Mouse (Mus musculus): ENCODE measurements around the gene Art2b.
"Not testable (repeated sequence)": the region's sequence is repeated elsewhere in the genome, so short reads cannot be mapped to it uniquely, and the experiment has no call there.

The Art2b gene

DNA sequence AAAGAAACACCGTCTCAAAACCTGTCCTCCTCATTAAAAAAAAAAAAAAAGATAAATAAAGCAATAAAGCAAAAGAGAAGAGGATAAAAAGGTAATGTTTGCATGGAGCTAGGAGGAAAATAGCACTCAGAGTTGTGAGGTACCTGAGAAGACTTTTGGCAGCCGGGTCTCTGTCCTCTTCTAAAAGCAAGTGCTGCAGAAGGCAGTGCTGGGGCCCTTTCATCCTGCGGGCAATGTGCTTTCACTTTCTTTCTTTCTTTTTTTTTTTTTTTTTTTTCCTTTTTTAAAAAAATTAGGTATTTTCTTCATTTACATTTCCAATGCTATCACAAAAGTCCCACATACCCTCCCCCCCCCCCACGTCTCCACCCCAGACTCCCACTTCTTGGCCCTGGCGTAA, at the start of gene Art2b:
Gene Art2b, minus strand, starts transcription at position 193 of the 400 bp plus-strand sequence.
- no peak for DNase-seq

DNA sequence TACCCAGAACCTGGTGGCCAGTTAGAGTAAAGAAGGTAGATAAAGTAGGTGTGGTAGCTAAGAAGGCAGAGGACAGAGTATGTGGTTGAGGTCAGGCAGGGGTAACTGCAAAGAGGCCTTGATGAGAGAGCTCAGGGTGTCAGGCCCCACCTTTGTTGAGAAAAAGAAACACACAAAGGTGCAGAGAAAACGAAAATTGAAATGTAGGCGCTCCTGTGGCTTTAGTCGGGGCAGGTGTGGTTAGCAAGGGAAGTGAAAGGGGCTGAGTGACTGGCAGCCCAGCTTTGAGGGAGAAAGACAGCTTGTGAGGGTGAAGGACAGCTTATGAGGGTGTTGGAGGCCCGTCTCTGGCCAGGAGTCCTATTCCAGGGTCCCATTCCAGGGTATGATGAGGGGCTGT, 49.1 kb upstream of the Art2b start:
- no peak for DNase-seq

DNA sequence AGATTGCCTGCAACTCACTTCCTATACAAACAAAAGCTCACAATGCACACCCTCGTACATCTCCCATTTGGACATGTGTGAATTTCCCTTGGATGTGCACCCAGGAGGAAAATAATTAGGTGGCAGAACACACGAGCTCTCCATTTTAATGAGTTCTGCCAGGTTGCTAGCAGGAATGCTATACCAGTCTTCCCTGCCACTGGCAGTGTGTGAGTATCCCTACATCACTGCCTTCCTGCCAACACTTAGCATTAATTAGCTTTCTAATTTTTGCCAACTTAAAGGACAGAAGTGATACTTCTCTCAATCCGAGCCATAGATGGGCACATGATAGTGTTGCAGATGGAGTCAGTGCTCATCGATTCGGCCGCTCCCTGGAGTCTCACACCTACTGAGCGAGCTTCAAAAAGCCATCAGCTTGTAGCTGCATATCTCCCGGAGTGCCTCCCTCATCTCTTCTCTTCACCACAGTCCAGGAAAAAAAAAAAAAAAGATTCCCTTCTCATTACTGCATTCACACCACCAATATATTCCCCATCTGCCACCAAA, 48.3 kb upstream of the Art2b start:
- no peak for DNase-seq

DNA sequence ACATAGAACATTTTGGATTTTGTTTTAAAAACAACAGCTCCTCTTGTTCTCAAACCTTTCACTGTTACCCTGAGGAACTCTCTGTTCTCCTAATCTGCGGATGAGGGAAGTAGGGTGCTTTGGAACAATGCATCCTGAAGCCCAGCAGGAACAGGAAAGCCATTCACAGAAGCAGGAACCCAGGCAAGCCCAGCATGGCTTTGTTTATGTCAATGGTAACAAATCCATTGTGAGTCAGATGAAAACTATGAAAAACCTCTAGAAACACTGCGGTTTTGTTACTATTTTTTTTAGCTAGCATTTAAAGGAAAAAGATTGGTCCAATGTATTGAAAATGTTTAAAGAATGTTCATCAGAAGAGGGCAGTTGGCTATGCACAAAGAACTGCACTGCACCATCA, 43.1 kb upstream of the Art2b start:
- DNase-seq: no peak

DNA sequence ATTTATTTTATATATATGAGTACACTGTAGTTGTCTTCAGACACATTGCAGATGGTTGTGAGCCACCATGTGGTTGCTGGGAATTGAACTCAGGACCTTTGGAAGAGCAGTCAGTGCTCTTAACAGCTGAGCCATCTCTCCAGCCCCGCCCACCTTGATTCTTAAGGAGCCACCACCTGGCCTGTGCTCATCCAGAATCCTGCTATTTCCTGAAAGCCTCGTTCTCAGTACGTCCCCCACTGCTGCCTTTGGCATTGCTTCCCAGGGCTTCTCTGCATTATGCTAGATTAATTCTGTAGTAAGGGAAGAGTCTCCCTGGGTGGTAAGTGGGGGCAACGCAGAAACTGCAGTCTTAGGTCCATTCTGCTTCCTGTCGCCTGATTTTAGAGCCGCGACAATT, 41.8 kb upstream of the Art2b start:
- DNase-seq: not testable (repeated sequence)

DNA sequence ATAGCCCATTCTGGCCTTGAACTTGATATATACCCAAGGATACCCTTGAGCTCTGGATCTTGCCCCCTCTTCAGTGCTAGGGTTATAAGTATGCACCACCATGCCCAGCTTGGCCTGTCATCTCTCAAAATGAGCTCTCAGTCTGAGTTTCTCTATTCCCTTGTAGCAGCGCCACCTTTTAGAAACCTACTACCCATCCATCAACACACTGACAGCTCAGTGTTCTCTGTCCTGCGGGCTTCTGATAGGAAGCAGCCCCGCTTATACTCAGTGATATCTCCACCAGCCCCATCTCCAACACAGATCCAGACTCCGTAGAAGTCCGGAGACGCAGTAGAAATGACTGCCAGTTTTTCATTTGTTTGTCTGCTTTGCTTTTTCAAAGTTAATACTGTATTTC, 38.9 kb upstream of the Art2b start:
- DNase-seq: no peak

DNA sequence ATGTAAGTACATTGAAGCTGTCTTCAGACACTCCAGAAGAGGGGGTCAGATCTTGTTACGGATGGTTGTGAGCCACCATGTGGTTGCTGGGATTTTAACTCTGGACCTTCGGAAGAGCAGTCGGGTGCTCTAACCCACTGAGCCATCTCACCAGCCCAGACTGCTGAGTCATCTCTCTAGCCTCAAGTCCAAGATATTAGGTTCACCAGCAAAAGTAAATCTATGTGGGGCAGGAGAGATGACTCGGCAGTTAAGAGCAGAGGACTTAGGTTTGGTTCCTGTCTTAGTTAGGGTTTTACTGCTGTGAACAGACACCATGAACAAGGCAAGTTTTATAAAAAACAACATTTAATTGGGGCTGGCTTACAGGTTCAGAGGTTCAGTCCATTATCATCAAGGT, 36.5 kb upstream of the Art2b start:
- DNase-seq: not testable (repeated sequence)

DNA sequence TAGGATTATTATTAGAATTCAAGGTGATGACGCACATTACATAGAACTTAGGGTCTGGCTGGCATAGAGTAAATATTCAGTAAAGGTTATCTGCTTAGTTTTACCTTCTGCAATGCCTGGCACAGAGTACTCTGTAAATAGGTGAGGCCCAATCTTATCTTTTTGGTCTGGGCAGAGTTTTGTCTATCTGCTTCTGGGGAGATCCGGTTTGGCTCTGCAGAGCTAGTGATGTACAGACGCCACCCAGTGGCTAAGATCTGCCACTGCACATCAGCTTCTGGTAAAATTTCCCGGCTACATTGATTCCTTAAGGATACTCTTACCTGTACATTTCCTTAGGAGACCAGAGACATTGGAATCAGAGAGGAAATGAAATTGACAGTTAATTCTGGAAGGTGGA, 35.0 kb upstream of the Art2b start:
- DNase-seq: peak; percentile 12 to 39

DNA sequence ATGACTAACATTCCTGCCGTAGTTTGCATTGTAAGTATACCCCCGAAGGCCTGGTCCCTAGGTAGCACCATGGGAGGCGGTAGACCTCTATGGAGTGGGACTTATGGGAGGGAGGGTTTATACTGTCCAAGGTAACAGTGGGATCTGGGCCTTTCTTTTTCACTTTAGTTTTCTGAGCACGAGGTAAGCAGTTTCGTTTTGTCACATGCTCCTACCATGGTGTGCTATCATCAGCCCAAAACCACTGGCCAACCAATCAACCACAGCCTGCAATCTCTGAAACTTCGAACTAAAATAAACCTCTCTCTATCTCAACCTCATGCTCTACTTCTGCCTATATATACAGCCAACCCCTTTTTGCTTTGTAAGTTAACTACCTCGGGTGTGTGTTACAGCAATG, 32.9 kb upstream of the Art2b start:
- DNase-seq: no peak

DNA sequence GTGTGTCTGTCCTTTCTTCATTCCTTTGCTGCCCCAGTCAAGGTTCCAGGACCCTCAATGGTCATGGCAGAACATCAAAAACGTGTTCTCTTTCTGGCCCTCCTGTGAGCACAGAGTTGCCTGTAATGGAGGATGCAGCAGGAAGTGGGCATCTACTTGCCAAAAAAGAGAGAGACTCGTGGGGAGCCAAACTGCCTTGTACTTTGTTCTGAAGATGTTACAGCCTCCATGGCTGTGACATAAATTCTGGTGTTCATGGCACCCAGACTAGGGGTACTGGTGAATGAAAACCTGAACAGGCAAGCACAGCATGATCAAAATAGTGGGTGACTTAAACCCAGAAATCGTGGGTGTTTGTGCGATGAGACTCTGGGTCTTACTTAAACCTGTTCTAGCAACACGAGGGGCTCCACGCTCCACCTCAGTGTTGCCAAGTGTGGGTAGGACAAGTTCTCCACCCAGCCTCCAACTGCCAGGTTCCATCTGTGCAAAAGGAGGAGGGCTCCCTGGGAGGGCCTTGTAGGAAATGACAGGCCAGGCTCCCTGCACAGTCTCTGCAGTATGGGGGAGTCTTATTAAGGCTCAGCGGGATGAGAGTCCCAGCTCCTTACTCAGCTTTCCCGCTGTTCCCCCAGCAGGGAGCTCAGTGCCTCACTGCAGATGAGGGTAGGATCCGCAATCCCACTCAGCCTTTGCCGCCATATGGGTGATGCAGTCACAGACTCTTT, 32.2 kb upstream of the Art2b start:
- no peak for DNase-seq

DNA sequence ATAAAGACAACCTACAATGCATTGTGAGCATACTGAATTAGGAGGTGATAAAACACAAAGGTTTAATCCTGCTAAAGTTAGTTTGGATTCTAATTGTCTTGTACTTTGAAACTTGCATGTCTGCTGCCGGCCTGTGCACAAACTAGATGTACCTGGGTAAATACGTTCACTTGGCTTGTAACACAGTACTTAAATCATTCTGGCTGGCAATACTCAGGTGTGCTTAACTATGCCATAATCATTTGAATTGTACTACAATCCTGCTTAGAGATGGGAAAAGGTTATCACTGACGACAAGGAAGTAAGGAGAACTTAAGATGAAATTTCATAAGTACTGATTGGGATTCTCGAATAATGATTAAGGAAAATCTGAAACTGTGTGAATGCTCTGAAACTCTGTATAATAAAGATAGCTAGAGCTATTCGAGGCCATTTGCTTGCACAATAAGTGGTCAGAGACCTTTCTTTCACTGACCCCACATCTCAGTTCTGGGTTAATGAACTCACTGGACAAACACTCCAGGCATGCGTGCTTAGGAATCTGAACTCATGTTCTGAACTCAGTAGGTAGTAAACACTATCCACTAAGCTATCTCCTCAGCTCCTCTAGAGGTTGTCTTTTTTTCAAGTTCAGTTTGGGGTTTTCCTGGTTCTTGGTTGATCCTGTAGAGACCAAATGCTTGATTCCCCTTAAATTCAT, 30.9 kb upstream of the Art2b start:
- DNase-seq: no peak

DNA sequence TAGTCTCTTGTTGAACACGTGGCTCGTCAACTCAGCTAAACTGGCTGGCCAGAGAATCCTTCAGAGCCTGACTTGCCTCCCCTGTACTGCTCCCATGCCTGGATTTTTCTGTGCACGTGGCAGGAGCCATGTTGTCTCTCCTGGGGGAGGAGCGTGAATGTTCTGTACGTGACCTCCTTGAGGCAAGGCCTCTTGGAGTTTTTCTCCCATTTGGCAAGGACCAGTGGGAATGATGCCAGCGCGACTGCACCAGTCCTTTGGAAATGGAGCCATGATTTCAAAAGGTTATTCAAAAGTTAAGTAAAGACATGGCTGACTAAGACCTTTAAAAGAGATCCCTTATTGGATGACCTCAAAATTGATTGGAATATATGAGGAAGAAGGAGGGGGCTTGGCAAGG, 30.0 kb upstream of the Art2b start:
- DNase-seq: no peak

DNA sequence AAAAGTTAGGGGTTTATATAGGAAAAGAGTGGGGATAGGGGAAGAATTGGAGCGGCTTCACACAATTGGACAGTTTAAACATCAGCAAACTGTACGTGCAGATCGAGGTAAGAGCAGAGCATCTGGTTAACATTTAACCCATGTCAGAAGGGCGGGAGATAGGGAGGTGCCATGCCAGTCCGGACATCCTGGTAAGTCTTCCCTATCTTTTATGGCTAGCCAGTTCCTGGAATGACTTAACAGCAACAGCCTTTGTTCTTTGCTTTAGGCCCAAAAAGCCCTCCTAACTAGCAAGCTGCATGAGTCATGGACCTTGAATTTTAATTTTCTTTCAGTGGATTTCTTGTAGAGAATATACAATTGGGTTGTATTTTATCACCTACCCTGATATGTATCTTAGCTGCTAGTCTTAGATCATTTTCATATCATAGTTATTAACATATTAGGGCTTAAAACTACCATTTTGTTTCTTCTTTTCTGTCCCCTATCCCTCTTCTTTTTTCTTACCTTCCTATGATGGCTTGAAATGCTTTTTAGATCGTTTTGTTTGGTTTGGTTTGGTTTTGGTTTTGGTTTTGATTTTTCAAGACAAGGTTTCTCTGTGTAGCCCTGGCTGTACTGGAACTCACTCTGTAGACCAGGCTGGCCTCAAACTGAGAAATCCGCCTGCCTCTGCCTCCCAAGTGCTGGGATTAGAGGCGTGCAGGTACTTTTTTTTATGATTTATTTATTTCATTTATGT, 27.6 kb upstream of the Art2b start:
- DNase-seq: not testable (repeated sequence)

DNA sequence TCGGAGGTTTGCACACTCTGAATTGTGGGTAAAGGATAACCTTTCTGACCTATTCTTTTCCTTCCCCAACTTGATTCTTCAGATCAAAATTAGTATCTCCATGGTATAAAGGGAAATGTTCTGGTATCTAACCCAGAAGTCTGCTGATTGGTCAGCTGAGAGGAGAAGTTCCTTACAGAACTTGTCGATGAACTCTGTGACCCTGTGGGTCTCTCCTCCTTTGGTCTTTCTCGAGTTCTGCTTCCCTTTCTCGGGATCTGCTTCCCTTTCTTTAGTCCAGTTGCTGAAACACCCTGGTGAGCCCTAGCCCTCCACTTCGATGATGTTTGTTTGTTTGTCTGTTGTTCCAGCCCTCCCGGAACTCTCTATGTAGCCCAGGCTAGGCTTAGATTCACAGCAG, 22.4 kb upstream of the Art2b start:
- no peak for DNase-seq

DNA sequence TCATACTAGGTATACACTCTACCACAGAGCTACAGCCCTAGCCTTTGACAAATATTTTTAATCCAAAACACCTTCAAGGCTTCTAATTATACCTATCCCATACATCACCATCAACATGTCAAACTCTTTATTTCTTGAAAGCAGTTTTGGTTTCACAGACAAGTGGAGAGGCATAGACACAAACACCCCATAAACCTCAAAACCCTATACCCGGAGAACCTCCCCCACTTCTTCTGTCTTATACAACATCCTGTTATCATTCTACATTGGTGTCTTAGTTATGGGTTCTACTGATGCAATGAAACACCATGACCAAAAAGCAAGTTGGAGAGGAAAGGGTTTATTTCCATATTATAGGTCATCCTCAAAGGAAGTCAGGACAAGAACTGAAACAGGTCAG, 15.0 kb upstream of the Art2b start:
- DNase-seq: no peak

DNA sequence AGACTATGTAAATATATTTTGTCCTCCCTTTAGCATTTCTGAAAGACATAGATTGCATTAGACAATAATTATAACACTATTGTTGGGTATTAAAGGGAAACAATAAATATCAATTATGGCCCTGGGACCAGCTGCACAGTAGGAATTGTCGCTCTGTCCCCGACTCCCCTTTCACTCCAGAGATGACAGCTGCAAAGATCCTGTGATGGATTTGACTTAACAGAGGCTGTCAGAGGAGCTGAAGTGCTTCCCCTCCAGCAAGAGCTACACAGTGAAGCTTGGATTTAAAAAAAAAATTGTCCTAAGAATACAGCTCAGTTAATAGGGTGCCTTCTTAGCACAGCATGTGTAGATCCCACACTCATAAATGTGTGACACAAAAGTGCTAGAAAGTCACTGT, 13.1 kb upstream of the Art2b start:
- no peak for DNase-seq

DNA sequence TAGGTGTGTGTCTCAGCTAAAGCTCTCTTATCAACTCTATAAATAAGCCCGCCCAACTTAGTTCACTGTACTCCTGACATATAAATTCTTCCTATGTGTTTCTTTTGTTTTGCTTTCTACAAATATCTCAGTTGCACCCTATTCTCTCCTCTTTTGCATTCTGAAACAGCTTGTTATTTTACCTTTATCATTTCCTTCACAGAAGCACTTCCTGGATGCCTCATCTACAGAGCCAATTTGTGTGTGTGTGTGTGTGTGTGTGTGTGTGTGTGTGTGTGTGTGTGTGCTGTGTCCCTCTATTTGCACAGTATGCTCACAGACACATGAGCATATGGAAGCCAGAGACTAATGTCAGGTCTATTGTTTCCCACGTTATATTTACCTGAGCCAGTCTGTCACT, 9.6 kb upstream of the Art2b start:
- no peak for DNase-seq

DNA sequence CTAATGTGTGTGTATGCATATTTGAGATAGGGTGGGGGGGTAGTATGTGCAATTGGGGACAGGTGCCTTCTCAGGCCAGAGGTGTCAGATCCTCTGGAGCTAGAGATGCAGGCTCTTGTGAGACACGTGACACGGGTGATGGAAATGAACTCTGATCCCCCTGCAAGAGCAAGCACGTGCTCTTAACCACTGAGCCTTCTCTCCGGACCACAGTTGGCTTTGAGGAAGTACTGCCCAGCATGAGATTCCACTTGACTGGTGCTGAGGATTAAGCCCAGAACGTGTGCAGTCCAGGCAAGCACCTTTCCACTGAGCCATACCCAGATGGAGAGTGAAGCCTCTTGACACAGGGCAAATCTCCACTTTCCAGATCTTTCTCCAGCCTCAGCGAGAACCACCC, 1.1 kb downstream of the Art2b start:
- DNase-seq: not testable (repeated sequence)

DNA sequence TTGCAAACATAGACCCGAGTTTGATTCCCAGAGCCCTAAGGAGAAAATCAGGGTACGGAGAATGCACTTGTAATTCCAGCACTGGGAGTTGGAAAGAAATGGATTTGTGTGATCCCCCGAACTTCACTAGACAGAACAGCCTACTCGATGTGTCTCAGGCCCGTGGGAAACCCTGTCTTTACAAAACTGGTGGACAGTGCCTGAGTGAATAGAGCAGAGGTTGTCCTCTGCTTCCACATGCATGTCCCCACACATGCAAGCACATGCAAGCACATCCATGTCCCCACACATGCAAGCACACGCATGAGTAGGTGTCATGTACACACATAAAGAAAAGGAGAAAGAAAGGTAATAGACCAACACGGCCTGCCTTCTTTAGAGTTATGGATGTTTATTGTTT, 3.4 kb downstream of the Art2b start:
- DNase-seq: no peak

DNA sequence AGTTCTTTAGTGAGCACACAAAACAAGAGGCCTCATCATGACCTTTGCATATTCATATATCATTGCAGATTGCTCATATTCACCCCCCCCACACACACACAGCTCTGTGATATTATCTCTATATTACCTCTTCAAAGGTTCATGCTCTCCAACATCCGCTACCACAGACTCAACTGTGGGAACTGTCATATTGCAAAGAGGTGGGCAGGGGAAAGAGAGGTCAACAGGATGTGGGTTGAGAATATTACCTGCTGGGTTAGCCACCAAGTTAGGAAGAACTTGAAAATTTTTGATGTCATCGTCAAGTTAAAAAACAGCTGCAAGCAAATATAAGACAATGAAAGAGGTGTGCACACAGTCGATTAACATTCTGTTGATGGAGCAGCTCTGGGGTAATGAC, 4.5 kb downstream of the Art2b start:
- not testable (repeated sequence) for DNase-seq

DNA sequence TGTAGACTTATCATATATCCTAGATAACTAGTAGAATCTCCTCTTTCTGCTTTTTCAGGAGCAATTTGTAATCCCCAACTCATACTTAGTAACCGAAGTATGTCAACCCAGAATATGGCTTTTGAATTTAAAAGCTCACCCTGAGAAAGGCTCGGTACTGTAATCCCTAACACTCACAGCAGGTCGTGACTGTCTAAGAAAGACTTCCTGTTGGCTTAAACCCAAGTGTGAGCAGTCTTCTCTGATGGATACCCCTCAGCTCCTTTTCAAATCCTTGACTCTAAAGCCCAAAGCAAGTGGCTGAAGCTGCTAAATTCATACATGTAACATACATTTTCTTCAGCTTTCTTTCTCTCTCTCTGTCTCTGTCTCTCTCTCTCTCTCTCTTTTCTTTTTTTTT, 11.0 kb downstream of the Art2b start:
- DNase-seq: no peak

DNA sequence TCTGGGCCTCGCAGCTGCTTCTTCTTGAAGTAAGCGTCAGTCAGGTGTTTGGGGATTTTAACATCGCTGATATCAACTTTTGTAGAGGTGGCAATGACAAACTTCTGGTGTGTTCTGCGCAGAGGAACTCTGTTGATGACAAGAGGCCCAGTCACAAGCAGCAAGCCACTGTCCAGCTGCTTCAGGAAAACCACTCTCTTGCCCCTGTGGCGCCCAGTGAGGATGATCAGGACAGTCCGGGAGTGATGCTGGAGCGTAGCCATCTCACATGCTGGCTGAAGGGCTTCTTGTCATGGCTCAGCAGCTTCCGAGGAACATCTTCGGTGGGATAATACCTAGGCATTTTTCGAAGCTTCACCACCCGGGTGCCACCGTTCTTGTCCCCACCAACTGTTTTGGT, 11.8 kb downstream of the Art2b start:
- DNase-seq: not testable (repeated sequence)

DNA sequence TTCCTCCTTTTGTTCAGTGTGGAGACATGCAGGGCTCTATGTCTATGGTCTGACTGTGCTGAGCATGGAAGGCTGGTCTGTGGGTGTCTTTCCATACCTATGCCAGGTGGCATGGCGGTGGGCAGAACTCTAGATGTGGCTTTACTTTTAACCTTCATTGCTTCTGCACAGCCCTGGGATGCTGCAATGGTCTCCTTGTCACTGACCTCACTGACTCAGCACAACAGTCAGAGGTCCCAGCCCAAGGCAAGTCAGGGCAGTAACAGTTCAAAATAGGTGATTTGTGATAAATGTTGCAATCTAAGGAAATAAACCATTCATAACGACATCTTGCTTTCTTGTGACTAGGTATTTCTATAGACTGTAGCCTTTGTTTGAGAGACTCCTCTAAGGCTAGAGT, 21.3 kb downstream of the Art2b start:
- no peak for DNase-seq

DNA sequence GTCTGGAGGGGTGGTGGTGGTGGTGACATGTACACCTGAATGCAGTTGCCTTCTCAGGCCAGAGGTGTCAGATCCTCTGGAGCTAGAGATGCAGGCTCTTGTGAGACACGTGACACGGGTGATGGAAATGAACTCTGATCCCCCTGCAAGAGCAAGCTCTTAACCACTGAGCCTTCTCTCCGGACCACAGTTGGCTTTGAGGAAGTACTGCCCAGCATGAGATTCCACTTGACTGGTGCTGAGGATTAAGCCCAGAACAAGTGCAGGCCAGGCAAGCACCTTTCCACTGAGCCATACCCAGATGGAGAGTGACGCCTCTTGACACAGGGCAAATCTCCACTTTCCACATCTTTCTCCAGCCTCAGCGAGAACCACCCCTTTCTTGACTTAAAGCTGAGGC, 26.0 kb downstream of the Art2b start:
- not testable (repeated sequence) for DNase-seq
